Mouse (Mus musculus): ENCODE results near the gene Fbxl8.

DNA sequence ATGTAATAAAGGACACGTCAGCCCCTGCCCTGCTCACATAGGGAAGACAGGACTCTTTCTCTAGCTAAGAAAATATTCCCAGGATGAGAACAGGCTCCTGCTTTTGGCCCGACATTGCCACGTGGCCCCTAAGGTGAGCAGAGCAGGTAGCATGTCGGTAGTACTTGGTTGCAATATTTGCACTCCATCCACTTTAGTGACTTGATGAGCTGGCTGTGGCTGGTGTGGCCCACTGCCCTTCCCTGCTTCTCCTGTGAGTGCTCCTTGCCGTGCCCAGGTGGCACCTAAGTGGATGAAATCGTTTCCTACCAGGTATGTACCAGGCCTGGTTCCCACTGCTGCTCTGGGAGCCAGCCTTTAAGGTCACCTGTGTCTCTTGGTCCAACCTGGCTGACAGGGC lies 12.5 kb upstream of the Fbxl8 start:
- TF ChIP-seq GATA1 (IDR thresholded peaks at IDR 0.05; ENCODE audit: borderline replicate concordance, low read length) (no peak), FLI1 (IDR thresholded peaks at IDR 0.05; ENCODE audit: low read length) (no peak)

Data from megakaryocyte, embryonic 14.5 days (primary cell).